Mouse (Mus musculus): Measurements from ENCODE around the gene P4hb. TPM values are rescaled to one million over a fixed set of nuclear protein-coding genes. Genes with fewer than 3 reads are reported as not detected.

Gene P4hb
- total and polyA plus RNA-seq, 3 experiments = 563 to 1,152 (median 625) TPM

DNA sequence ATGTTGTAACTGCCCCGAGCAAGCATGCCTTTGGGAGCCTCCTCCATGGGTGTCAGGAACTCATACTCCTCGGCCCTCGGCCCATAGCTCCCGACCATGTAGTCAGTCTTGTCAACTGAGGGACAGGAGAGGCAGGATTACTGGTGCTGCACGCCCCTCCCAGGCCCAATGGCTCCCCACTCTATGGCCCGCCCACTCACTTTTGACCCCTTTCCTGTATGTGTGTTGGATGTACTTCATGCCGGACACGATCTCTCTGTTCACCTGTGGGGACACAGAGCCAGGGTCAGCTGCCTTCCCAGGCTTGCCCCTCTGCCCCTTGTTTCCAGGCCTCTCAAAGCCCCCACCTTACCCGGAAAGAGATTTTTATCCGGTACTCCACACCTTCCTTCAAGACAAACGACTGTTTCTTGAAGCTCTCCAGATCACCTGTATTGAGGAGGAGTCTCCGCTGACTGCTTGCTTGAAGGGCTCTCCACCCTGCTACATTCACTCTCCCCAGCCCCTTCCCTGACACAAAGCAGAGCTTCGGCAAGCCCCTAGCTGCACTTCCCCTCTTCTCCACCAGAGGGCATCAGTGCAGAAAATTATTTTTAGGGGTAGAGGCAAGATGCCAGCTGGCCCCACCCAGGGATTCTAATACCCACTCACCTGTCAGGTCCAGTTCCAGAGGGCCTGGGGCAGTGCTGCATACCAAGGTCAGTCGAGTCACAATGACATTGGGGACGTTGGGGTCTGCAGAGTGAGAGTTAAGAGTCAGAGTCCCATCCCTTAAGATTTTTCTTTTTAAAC is 6.5 kb upstream of the P4hb start (continued):
- no peak for TF ChIP-seq POLR2A (IDR thresholded peaks at IDR 0.05; ENCODE audit: control insufficient read depth in 1 of 2, insufficient read depth in 1 of 2, low read depth in 1 of 2, low read length in 2 of 2, poor library complexity in 1 of 2)
- TF ChIP-seq RAD21 (IDR thresholded peaks at IDR 0.05; ENCODE audit: low read depth, low read length) = peak; percentile 26
- no peak for TF ChIP-seq TCF12 (IDR thresholded peaks at IDR 0.05; ENCODE audit: low read depth, low read length)
- no peak for TF ChIP-seq POLR2AphosphoS5 (IDR thresholded peaks at IDR 0.05; ENCODE audit: borderline replicate concordance, low read depth, low read length)
- TF ChIP-seq ZMIZ1 (IDR thresholded peaks at IDR 0.05; ENCODE audit: low read depth, low read length) = 0 out of 2 replicates have a peak, but pooled peaks have one; percentile 36
- TF ChIP-seq GABPA (IDR thresholded peaks at IDR 0.05; ENCODE audit: low read depth, low read length) = no peak
- TF ChIP-seq CTCF (IDR thresholded peaks at IDR 0.05 in 2 of 3, conservative IDR thresholded peaks at IDR 0.05 in 1 of 3; ENCODE audit: control insufficient read depth in 1 of 3, insufficient read depth in 1 of 3, low read depth in 2 of 3, low read length in 3 of 3, poor library complexity in 1 of 3, severe bottlenecking in 1 of 3) = peak; percentile 82 to 97 (median 87)
- TF ChIP-seq MEF2A (IDR thresholded peaks at IDR 0.05; ENCODE audit: extremely low read depth, insufficient replicate concordance, low read depth, low read length, poor library complexity, severe bottlenecking) = no peak
- TF ChIP-seq HCFC1 (IDR thresholded peaks at IDR 0.05; ENCODE audit: low read depth, low read length) = no peak
- TF ChIP-seq BHLHE40 (IDR thresholded peaks at IDR 0.05; ENCODE audit: borderline replicate concordance, low read depth, low read length) = no peak
- no peak for TF ChIP-seq ZKSCAN1 (IDR thresholded peaks at IDR 0.05; ENCODE audit: low read depth, low read length)
- TF ChIP-seq NELFE (IDR thresholded peaks at IDR 0.05; ENCODE audit: low read depth, low read length) = no peak; the same call in 1 of the 2 replicates
- no peak for TF ChIP-seq EP300 (IDR thresholded peaks at IDR 0.05; ENCODE audit: low read depth in 1 of 2, low read length in 2 of 2)
- TF ChIP-seq MYC (IDR thresholded peaks at IDR 0.05; ENCODE audit: low read depth, low read length) = no peak
- no peak for TF ChIP-seq TBP (IDR thresholded peaks at IDR 0.05; ENCODE audit: low read depth, low read length)
- TF ChIP-seq USF2 (IDR thresholded peaks at IDR 0.05; ENCODE audit: borderline replicate concordance in 1 of 2, insufficient read depth in 1 of 2, low read depth in 1 of 2, low read length in 2 of 2) = no peak
- TF ChIP-seq MXI1 (IDR thresholded peaks at IDR 0.05; ENCODE audit: low read depth, low read length) = no peak
- peak; percentile 72 for TF ChIP-seq SMC3 (IDR thresholded peaks at IDR 0.05; ENCODE audit: low read depth, low read length)
- no peak for TF ChIP-seq CHD1 (IDR thresholded peaks at IDR 0.05; ENCODE audit: low read depth, low read length)
- TF ChIP-seq RCOR1 (IDR thresholded peaks at IDR 0.05; ENCODE audit: low read depth, low read length) = no peak

DNA sequence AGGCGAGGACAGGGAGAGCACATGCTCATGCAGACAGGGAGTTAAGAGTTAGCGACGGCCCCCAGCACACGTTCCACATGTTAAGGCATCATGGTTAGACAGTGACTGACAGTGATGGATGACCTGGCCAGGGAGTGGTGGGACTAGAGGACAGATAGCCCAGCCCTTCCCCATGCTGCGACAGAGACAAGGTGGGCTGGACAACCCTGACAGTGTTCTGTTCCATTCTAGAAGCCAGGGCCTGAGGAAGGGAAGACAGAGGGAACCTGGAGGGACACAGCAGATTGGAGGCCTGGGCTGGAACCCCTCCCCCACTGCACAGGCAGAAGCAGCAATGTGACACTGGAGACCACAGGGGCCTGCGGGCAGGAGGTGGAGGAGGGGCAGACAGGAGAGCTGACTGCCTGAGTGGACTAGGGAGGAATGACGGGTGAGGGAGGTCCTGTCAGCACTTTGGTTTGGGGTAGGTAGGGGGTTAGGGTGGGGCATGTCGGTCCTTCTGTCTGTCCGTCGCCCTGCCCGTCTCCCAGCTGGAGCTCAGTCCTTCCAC is 5.7 kb upstream of the P4hb start:
- Histone ChIP-seq H3K4me1 (ENCODE audit: control insufficient read depth in 1 of 2, insufficient read depth in 2 of 2, low read length in 2 of 2) (peaks cover 10 to 20% of the 10 kb centered on the region in 2 experiments), H3K9me3 (replicated peaks; ENCODE audit: insufficient read depth, low read length) (no peaks in the 10 kb centered on the region), H3K36me3 (ENCODE audit: control insufficient read depth in 1 of 2, insufficient read depth in 2 of 2, low read length in 2 of 2) (peaks cover 4 to 22% of the 10 kb centered on the region in 2 experiments; a peak in 3 of 4 replicates), H3K79me2 (ENCODE audit: control insufficient read depth, insufficient read depth, low read length, poor library complexity) (peaks cover 43% of the 10 kb centered on the region), H3K27ac (ENCODE audit: control insufficient read depth, low read depth, low read length) (no peak overlapping the region), H3K4me3 (ENCODE audit: control insufficient read depth in 1 of 2, insufficient read depth in 1 of 2, low read depth in 2 of 2, low read length in 2 of 2) (no peak overlapping the region), H3K27me3 (ENCODE audit: control insufficient read depth in 1 of 2, insufficient read depth in 2 of 2, low read length in 2 of 2) (no peaks in the 10 kb centered on the region), H3K9ac (ENCODE audit: control insufficient read depth, low read depth, low read length, poor library complexity, severe bottlenecking) (no peak overlapping the region)
- DNase-seq (ENCODE audit: low read depth, low spot score) = no peak
- TF ChIP-seq TAL1 (IDR thresholded peaks at IDR 0.05; ENCODE audit: low read length) (no peak), MYC (IDR thresholded peaks at IDR 0.05; ENCODE audit: low read depth, low read length) (no peak), POLR2AphosphoS5 (IDR thresholded peaks at IDR 0.05; ENCODE audit: borderline replicate concordance, low read depth, low read length) (no peak), MAX (IDR thresholded peaks at IDR 0.05; ENCODE audit: low read length) (no peak), TBP (IDR thresholded peaks at IDR 0.05; ENCODE audit: low read depth, low read length) (no peak), JUND (IDR thresholded peaks at IDR 0.05; ENCODE audit: low read depth, low read length) (no peak), NELFE (IDR thresholded peaks at IDR 0.05; ENCODE audit: low read depth, low read length) (no peak), RCOR1 (IDR thresholded peaks at IDR 0.05; ENCODE audit: low read depth, low read length) (no peak), ETS1 (IDR thresholded peaks at IDR 0.05; ENCODE audit: low read depth, low read length) (no peak), NRF1 (IDR thresholded peaks at IDR 0.05; ENCODE audit: insufficient read depth, low read depth, low read length, poor library complexity, severe bottlenecking) (no peak), USF1 (IDR thresholded peaks at IDR 0.05; ENCODE audit: low read depth, low read length) (no peak), MAFK (IDR thresholded peaks at IDR 0.05; ENCODE audit: borderline replicate concordance, low read depth, low read length) (no peak), MYB (IDR thresholded peaks at IDR 0.05; ENCODE audit: low read depth, low read length) (no peak), TCF12 (IDR thresholded peaks at IDR 0.05; ENCODE audit: low read depth, low read length) (no peak), UBTF (IDR thresholded peaks at IDR 0.05; ENCODE audit: borderline replicate concordance, insufficient read depth, low read depth, low read length) (no peak), SMC3 (IDR thresholded peaks at IDR 0.05; ENCODE audit: low read depth, low read length) (no peak)
